Mouse (Mus musculus) myocyte (in vitro differentiated cells): ENCODE results near the gene Acadm. TPM values are rescaled to one million over a fixed set of nuclear protein-coding genes. Genes with fewer than 3 reads are reported as not detected.

Experiments
- H3K27me3 ChIP-seq: one replicate; pipeline ENCODE4 v1.6.1; 2011; ENCODE audit not compliant: control insufficient read depth, insufficient read depth, insufficient read length
- H3K36me3 ChIP-seq: one replicate; pipeline ENCODE4 v1.6.1; 2011; ENCODE audit not compliant: control insufficient read depth, insufficient read depth
- H3K4me2 ChIP-seq: one replicate; pipeline ENCODE4 v1.6.1; 2011; ENCODE audit warnings: low read depth, control low read depth
- H3K4me3 ChIP-seq: one replicate; pipeline ENCODE4 v1.5.1; 2011; ENCODE audit warnings: mild to moderate bottlenecking, control low read depth, moderate library complexity
- H3K79me2 ChIP-seq: one replicate; pipeline ENCODE4 v1.6.1; 2011; ENCODE audit not compliant: control insufficient read depth, insufficient read depth
- H3ac ChIP-seq: one replicate; pipeline ENCODE4 v1.6.1; 2011; ENCODE audit not compliant: control insufficient read depth, insufficient read length
- CEBPB ChIP-seq: IDR thresholded peaks from 2 replicates; pipeline ENCODE4 v1.6.1; 2011; ENCODE audit warnings: mild to moderate bottlenecking, moderate library complexity; ENCODE audit not compliant: poor library complexity, insufficient read depth, severe bottlenecking
- E2F4 ChIP-seq: IDR thresholded peaks from one replicate; pipeline ENCODE4 v1.6.1; 2011; ENCODE audit warnings: mild to moderate bottlenecking, control low read depth, moderate library complexity; ENCODE audit not compliant: insufficient read depth
- MAX ChIP-seq: IDR thresholded peaks from one replicate; pipeline ENCODE4 v1.6.1; 2011; ENCODE audit warnings: low read depth, mild to moderate bottlenecking, control low read depth
- MYOD1 ChIP-seq, 3 experiments: IDR thresholded peaks; one replicate each; pipeline ENCODE4 v1.6.1; 2011; ENCODE audit warnings: control low read depth in 2 of 3, low read depth in 2 of 3, mild to moderate bottlenecking in 2 of 3, moderate library complexity in 1 of 3; ENCODE audit not compliant: insufficient read length in 2 of 3, control insufficient read depth in 1 of 3
- MYOG ChIP-seq, 3 experiments: IDR thresholded peaks; one replicate each; pipeline ENCODE4 v1.6.1; 2011; ENCODE audit warnings: control low read depth in 2 of 3, low read depth in 2 of 3, mild to moderate bottlenecking in 2 of 3; ENCODE audit not compliant: insufficient read length in 2 of 3, control insufficient read depth in 1 of 3, insufficient read depth in 1 of 3
- POLR2A ChIP-seq: IDR thresholded peaks from one replicate; pipeline ENCODE4 v1.6.1; 2011; ENCODE audit warnings: low read depth, mild to moderate bottlenecking, control low read depth, moderate library complexity; ENCODE audit not compliant: insufficient read length
- POLR2AphosphoS2 ChIP-seq: IDR thresholded peaks from one replicate; pipeline ENCODE4 v1.6.1; 2011; ENCODE audit warnings: low read depth, control low read depth; ENCODE audit not compliant: insufficient read length
- REST ChIP-seq: IDR thresholded peaks from one replicate; pipeline ENCODE4 v1.6.1; 2011; ENCODE audit warnings: mild to moderate bottlenecking, control low read depth, moderate library complexity; ENCODE audit not compliant: insufficient read depth, insufficient read length
- SRF ChIP-seq: IDR thresholded peaks from one replicate; pipeline ENCODE4 v1.6.1; 2011; ENCODE audit warnings: low read depth; ENCODE audit not compliant: control insufficient read depth, insufficient read length
- TCF12 ChIP-seq: IDR thresholded peaks from one replicate; pipeline ENCODE4 v1.6.1; 2011; ENCODE audit warnings: mild to moderate bottlenecking, control low read depth; ENCODE audit not compliant: poor library complexity, insufficient read depth, severe bottlenecking
- TCF3 ChIP-seq: IDR thresholded peaks from one replicate; pipeline ENCODE4 v1.6.1; 2011; ENCODE audit warnings: low read depth, control low read depth; ENCODE audit not compliant: insufficient read length
- USF1 ChIP-seq: IDR thresholded peaks from one replicate; pipeline ENCODE4 v1.6.1; 2011; ENCODE audit warnings: low read depth, mild to moderate bottlenecking, control low read depth, moderate library complexity
- polyA plus RNA-seq: library from polyadenylated mRNA; unstranded; fragments of >200 nt; fragmentation: generic; extraction: Trizol; gene quantifications from one replicate; pipeline ENCODE4 v1.2.1, GENCODE M21; 2012; ENCODE audit warnings: missing spikeins

Acadm gene
- polyA plus RNA-seq, 1 experiment: 36.8 TPM

GRCm38 (mm10) chr3:153959731-153960207 is 15.3 kb upstream of the Acadm start:
- no peak overlapping the region for H3ac ChIP-seq
- TF ChIP-seq REST: no peak
- no peak for TF ChIP-seq TCF3
- no peak for TF ChIP-seq SRF
- TF ChIP-seq E2F4: no peak
- TF ChIP-seq POLR2AphosphoS2: no peak

DNA sequence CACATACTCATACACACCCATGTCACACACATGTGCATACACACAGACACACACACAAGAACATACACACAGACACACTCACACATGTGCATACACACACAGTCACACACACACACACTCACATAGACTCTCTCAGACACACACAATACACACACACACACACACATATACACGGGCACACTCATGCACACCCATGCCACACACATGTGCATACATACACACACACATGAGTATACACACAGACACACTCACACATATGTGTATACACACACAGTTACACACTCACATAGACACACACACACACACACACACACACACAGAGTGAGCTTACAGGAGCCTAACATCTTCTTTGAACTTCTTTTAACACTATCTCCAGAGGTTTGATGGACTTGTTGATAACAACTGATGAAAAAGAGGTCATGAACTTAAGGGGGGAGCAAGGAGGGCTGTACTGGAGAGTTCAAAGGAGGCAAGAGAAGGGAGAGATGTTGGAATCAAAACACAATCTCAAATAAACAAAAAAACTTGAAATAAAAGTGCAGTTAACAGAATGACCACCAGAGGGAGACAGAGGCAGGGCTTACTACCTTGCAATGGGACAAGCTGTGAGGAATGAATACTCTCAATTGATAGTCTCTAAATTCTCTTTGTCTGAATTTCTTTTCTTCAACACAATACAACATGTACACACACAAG is 14.8 kb upstream of the Acadm start:
- Histone ChIP-seq H3K4me2 (no peak overlapping the region), H3K79me2 (no peaks in the 10 kb centered on the region), H3K27me3 (no peaks in the 10 kb centered on the region), H3ac (no peak overlapping the region), H3K4me3 (no peak overlapping the region), H3K36me3 (no peaks in the 10 kb centered on the region)
- no peak for TF ChIP-seq MYOD1 (IDR thresholded peaks at IDR 0.05; ENCODE audit: control insufficient read depth in 1 of 3, insufficient read length in 2 of 3, low read depth in 2 of 3)
- no peak for TF ChIP-seq MAX

More at GRCm38 (mm10) chr3:153959731-153960207, 15.3 kb upstream of the Acadm start:
- Histone ChIP-seq H3K4me3 (no peak overlapping the region), H3K27me3 (no peaks in the 10 kb centered on the region), H3K36me3 (no peaks in the 10 kb centered on the region), H3K79me2 (no peaks in the 10 kb centered on the region), H3K4me2 (no peak overlapping the region)

GRCm38 (mm10) chr3:153957916-153958315 is 13.5 kb upstream of the Acadm start:
- Histone ChIP-seq H3ac (no peak overlapping the region), H3K27me3 (no peaks in the 10 kb centered on the region), H3K4me2 (peak overlapping the region; percentile 14), H3K36me3 (no peaks in the 10 kb centered on the region), H3K79me2 (no peaks in the 10 kb centered on the region), H3K4me3 (no peak overlapping the region)
- TF ChIP-seq MYOG (IDR thresholded peaks at IDR 0.05; ENCODE audit: control insufficient read depth in 1 of 3, insufficient read depth in 1 of 3, insufficient read length in 2 of 3, low read depth in 2 of 3) (no peak), POLR2A (no peak), POLR2AphosphoS2 (no peak), USF1 (no peak), E2F4 (no peak), SRF (no peak), TCF12 (no peak), CEBPB (no peak), TCF3 (no peak)

DNA sequence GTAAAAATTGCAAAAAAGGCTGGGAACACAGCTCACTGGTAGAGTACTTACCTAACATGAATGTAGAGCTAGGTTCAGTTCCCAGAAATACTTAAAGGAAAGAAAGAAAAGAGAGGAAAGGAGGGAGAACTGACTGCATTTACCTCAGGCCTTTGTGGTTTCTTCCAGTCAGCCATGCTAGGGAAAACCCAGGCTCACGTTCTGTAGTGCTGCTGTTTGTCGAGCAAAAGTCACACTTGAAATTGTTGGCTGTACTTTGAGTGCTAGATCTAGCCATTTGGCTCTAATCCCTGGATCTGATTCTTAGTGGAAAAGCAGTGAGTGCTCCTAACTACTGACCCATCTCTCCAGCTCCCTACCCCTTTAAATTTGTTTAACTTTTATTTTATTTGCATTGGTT is 3.7 kb upstream of the Acadm start:
- H3K36me3 ChIP-seq: no peaks in the 10 kb centered on the region
- H3ac ChIP-seq: no peak overlapping the region
- no peak overlapping the region for H3K4me2 ChIP-seq
- H3K4me3 ChIP-seq: no peak overlapping the region
- no peak for TF ChIP-seq MYOD1 (IDR thresholded peaks at IDR 0.05; ENCODE audit: control insufficient read depth in 1 of 3, insufficient read length in 2 of 3, low read depth in 2 of 3)
- no peak for TF ChIP-seq POLR2A
- TF ChIP-seq SRF: no peak
- TF ChIP-seq MYOG (IDR thresholded peaks at IDR 0.05; ENCODE audit: control insufficient read depth in 1 of 3, insufficient read depth in 1 of 3, insufficient read length in 2 of 3, low read depth in 2 of 3): no peak
- no peak for TF ChIP-seq MAX
- no peak for TF ChIP-seq POLR2AphosphoS2
- no peak for TF ChIP-seq USF1
- no peak for TF ChIP-seq E2F4
- no peak for TF ChIP-seq REST
- no peak for TF ChIP-seq TCF12
- no peak for TF ChIP-seq TCF3
- TF ChIP-seq CEBPB: no peak
- no peaks in the 10 kb centered on the region for H3K27me3 ChIP-seq
- H3K79me2 ChIP-seq: peaks cover 9% of the 10 kb centered on the region

GRCm38 (mm10) chr3:153947271-153947670 is 2.8 kb upstream of the Acadm start:
- H3K79me2 ChIP-seq: peaks cover 13% of the 10 kb centered on the region
- TF ChIP-seq CEBPB (no peak), POLR2AphosphoS2 (no peak), MAX (no peak), USF1 (no peak), REST (no peak), MYOD1 (IDR thresholded peaks at IDR 0.05; ENCODE audit: control insufficient read depth in 1 of 3, insufficient read length in 2 of 3, low read depth in 2 of 3) (no peak), E2F4 (no peak), MYOG (IDR thresholded peaks at IDR 0.05; ENCODE audit: control insufficient read depth in 1 of 3, insufficient read depth in 1 of 3, insufficient read length in 2 of 3, low read depth in 2 of 3) (no peak), TCF3 (no peak), TCF12 (no peak), SRF (no peak), POLR2A (no peak)

More at GRCm38 (mm10) chr3:153947271-153947670, 2.8 kb upstream of the Acadm start:
- Histone ChIP-seq H3ac (no peak overlapping the region), H3K36me3 (no peaks in the 10 kb centered on the region), H3K4me2 (no peak overlapping the region), H3K4me3 (no peak overlapping the region), H3K27me3 (no peaks in the 10 kb centered on the region)
